Mouse (Mus musculus) kidney, adult 2 months (tissue): ENCODE measurements around the gene Slfnl1.

Experiments used
- CTCF ChIP-seq: fragments of 200-500 bp; conservative IDR thresholded peaks from 2 replicates; pipeline ENCODE4 v1.5.1; 2011; ENCODE audit warnings: low read depth, mild to moderate bottlenecking, control low read depth, low read length, moderate library complexity, mixed read lengths; ENCODE audit not compliant: insufficient read depth, insufficient read length
- POLR2A ChIP-seq: fragments of 200-500 bp; IDR thresholded peaks from one replicate; pipeline ENCODE4 v1.6.1; 2011; ENCODE audit warnings: low read depth, low read length, control low read depth

DNA sequence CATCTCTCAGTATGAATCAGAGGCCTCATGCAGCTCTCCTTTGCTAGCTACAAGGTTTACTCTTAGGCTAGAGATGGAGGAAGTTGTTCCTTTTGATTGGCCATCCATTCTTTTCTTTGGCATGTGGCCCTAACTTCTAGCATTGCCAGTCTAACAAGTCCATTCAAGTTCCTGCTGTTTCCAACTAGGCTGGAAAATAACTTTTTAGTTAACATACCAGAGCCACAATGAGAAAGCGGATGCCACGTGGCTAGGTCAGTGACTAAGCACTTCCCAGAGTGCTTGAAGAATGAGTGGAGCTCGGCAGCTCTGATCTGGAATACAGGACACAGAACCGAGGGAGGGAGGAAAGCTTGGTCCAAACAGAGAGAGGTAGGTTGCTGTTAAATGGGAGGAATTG, 14.7 kb upstream of the Slfnl1 start:
- TF ChIP-seq CTCF (no peak), POLR2A (no peak)
